Mouse (Mus musculus): ENCODE measurements around the gene Ccdc12.

The Ccdc12 gene

DNA sequence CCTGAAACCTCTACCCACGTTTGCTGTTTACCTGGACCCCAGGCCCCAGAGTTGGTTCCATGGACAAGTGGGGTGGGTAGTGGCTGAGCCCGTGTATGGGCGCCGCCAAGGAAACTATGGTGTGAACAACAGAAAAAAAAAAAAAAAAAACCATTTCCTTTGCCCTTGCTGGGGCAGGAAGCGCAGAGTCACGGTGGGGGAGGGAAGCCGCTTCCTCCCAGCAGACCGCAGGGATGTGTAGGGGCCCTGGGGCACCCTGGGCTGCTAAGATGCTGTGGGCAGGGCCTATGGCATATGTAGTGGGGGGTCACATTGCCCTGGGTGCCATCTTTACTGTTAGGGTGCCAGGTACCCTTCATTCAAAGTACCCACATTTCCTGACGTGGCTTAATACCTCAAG is 11.1 kb upstream of the Ccdc12 start:
- WGBS = 73% methylated on average over 9 of the region's 9 CpGs

- 38% methylated on average over 13 of the region's 13 CpGs for WGBS
These were observed 4.2 kb upstream of the Ccdc12 start for GRCm38 (mm10) chr9:110651931-110652722.

GRCm38 (mm10) chr9:110652963-110653654 is 3.2 kb upstream of the Ccdc12 start:
- WGBS = 29% methylated on average over 14 of the region's 14 CpGs

- 1% methylated on average over 75 of the region's 75 CpGs for WGBS
These were observed 2.4 kb upstream of the Ccdc12 start, which contains the start of gene Nbeal2 for GRCm38 (mm10) chr9:110653655-110654461. Gene Nbeal2, minus strand, starts transcription at chr9:110654161.

- 66% methylated on average over 19 of the region's 19 CpGs for WGBS
These were observed 1.3 kb upstream of the Ccdc12 start for GRCm38 (mm10) chr9:110654726-110655650.

DNA sequence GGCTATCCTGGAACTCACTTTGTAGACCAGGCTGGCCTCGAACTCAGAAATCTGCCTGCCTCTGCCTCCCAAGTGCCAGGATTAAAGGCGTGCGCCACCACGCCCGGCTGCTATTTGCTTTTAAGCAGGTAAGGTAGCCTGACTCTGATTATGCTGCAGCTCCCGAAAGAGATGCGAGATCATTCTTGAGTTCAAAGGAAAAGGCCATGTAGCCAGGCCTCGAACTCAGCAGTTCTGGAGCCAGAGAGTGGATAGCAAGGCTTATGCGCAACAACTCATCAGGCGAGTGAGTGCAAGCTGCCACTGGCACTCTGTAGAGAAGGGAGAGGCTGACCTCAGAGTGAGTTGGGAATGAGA is 674 bp upstream of the Ccdc12 start:
- WGBS = 85% methylated on average over 10 of the region's 10 CpGs

- WGBS = 65% methylated on average over 13 of the region's 13 CpGs
These were observed 1.3 kb downstream of the Ccdc12 start for GRCm38 (mm10) chr9:110657474-110658078.

- WGBS = 90% methylated on average over 12 of the region's 12 CpGs
These were observed 3.2 kb downstream of the Ccdc12 start for GRCm38 (mm10) chr9:110659521-110659920.

DNA sequence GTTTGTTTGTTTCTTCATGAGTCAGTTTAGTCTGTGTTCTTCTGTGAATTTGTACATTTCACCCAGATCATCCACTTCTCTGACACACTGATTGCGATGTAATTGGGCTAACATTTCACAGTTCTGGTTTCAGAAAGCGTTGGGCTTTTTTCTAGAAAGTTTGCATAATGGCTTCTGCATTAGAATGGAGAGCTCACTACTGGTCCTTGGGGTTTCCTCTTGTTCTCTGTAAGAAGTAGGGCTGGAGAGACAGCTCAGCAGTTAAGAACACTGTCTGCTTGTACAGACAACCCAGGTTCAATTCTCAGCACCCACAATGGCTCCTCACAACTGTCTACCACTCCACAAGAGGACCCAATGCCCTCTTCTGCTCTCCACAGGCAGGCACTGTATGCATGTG is 3.9 kb downstream of the Ccdc12 start:
- WGBS = 72% methylated on average over 2 of the region's 2 CpGs

GRCm38 (mm10) chr9:110660856-110661612 is 4.7 kb downstream of the Ccdc12 start:
- 60% methylated on average over 7 of the region's 7 CpGs for WGBS

DNA sequence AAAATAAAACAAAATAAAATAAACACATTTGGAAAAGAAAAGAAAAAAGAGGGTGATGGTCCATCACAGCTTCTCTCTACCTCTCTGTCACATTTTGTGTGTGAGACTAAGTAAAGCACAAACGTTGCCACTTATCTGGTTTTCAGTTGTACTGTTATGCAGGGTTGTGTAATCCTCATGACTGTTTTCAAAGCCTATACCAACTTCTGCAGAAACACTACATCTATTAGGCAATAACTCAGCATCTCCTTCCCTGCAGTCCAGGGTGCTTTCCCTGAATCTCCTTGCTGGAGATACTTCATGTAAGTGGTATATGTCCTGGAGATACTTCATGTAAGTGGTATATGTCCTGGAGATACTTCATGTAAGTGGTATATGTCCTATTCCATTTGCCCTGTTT is 6.5 kb downstream of the Ccdc12 start:
- WGBS = 82% methylated on average over 1 of the region's 1 CpGs

- 40% methylated on average over 4 of the region's 4 CpGs for WGBS
These were observed 9.6 kb downstream of the Ccdc12 start for GRCm38 (mm10) chr9:110665912-110666311.

DNA sequence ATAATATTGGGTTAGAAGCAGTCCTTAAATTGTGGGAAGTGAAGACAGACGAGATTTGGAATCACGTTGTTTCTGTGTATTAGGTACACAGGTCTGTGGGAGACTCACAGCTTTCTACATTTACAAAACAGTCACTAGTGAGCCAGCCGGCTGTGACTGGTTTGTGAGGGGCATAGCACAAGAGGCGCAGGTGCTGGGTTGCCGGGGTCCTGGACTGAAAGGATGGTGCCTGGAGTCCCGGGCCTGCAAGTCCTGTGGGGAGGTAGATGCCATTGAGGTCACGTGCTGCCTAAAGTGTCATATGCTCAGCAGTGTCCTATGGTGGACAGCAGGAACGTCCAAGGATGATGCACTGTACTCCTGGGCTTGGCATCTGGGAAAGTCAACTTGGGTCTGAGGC is 10.1 kb downstream of the Ccdc12 start:
- 56% methylated on average over 8 of the region's 8 CpGs for WGBS

- 48% methylated on average over 4 of the region's 4 CpGs for WGBS
These were observed 11.0 kb downstream of the Ccdc12 start for GRCm38 (mm10) chr9:110667219-110667836.

DNA sequence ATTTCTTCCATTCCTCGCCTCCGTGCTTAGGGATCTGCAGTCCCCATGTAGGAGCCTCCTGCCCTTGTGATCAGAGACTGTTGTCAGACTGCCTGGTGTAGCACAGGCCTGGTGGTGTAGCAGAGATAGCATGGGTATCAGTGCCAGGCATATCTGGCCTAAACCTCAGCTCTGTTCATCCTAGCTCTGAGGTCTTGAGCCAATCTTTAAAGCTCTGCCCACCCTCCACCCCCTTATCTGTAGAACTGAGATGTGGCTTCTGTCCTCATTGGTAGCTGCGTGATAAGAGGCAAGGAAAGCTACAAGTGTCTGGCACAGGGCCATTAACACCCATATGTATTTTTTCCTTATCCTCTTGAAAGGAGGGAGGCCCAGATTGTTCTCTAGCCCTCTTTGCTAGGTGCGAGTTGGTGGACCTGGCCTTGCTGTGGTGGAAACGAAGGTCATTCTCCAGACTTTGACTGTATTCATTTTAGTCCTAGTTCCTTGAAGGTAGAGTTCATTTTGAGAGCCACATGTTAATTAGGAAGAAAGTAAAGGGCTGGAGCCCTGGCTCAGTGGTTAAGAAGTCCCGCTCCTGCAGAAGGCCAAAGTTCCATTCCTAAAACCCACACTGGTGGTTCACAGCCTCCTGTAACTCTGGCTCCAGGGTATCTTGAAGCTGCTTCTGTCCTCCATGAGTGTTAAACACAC is 12.4 kb downstream of the Ccdc12 start:
- 85% methylated on average over 6 of the region's 6 CpGs for WGBS

GRCm38 (mm10) chr9:110669785-110670184 is 13.5 kb downstream of the Ccdc12 start:
- WGBS = 86% methylated on average over 5 of the region's 5 CpGs

DNA sequence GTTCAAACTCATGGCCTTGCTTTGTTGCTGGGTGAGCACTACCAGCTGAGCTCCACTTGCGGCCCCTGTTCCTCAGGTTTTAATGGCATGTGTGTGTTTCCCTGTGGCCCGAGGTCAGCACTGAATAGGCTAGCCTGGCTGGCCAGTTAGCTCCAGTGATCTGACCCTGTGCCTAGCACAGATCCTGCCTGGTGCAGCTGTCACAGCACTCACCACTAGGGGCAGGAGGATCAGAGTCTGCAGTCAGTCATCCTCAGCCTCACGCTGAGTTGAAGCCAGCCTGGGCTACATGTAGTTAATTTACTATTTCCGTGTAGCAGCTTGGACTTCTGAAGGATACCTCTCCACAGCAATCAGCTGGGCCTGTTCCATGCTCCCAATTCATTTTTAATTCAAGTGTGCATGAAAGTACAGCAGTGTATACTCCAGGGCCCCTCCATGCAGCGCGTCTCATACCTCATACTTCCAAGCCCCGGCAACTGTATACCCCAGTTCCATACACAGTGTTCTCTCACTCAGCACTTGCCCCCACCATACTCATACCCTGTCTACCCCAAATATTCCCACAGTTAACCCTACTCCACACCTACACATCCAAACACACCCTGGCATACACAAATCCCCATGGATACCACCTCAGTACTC is 16.3 kb downstream of the Ccdc12 start:
- WGBS = 58% methylated on average over 7 of the region's 7 CpGs

DNA sequence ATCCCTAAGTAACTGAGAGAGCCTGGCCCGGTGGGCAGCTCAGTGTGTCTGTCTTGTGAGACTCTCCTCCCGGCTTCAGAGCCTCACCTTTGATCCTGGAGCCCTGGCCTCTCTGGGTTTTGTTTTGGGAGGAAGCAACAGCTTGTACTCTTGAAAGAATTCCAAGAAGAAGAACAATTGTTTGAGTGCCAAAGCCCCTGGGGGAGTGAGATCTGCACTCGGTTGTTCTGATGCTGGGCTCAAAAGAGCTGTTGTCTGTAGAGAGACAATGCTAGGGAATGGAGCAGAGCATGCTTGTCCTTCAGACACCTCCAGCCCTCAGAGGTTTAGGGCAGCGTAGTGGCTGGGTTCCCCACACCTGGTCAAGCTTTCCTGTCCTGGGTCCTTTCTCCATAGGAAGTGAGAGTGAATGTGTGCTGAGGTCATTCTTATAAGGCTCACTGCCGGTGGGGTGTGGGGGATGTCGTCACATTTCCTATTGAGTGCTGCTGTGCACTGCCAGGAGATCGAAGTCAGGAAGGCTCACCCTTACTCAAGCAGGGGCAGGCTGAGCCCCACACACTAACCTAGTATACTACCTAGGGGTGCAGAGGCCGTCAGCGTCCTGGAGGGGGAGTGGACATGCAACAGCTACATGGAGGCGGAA is 16.9 kb downstream of the Ccdc12 start:
- 47% methylated on average over 10 of the region's 10 CpGs for WGBS

Measured in cerebral cortex, adult 2 months (tissue).